In the genomic region with DNA sequence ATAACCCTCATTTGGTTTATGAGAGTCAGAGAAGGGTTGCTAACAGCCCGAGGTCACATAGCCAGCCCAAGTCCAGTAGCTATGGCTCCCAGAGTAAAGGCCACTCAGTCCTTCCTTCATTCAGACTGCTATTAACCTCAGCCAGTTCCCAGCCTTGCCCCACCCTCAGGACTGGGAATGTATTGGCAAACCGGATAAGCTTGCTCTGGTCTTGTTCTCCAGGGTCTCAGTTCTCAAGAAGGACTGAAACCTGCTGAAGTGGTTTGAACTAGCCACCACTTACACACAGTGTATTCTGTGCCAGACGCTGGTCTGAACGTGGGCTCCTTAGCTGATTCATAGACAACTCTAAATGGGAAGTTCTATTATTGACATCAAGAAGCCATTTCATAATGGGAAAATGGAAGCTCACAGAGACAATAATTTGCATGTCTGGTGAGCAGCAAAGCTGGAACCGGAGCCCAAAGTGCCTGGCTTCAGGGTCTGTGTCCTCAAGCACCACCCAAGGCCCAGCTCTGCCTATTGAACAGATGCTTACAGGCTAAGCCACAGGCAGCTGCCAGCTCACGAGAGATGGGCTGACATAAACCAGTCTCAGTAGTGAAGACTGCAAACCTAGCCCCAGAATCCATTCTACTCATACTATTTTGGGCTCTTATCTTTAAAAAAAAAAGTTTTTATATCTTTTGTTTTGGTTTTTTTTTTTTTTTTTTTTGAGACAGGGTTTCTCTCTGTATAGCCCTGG, we compare ENCODE assay signal across 19 mouse cellular contexts. TPM values are rescaled to one million over a fixed set of nuclear protein-coding genes. Genes with fewer than 3 reads are reported as not detected.
DNase-seq lines count a peak whose midpoint lies in the region; ATAC-seq and TF ChIP-seq lines count a peak whose summit lies in the region.
"Had no signal": no experiment of that assay in that cellular context is flagged by ENCODE, and none has a peak within 500 bp of the region (broad histone marks: within the 10 kb centered on the region; RNA-seq: fewer than 3 reads in every experiment).

No protein-coding gene starts in this region.

- DNase-seq in kidney, adult 9 months = peak; percentile 47
- peak; percentile 89 for DNase-seq in lung, postnatal 0 days (ENCODE audit: low spot score)
- no peak for DNase-seq in left cerebral cortex, adult 2 months (ENCODE audit: extremely low spot score in 1 of 2, low spot score in 2 of 2)
- no peak for DNase-seq in adrenal gland, adult (ENCODE audit: inconsistent age in 2 of 2, low spot score in 1 of 2)
- DNase-seq: adrenal gland, postnatal 10 days; cerebellum, adult 18-20 months; heart, adult 11 months; heart, postnatal 4 days; right cerebral cortex, postnatal 4 days; thymus, postnatal 14 days had no signal

- no peak overlapping the region for H3K4me3 ChIP-seq in kidney, embryonic 16.5 days (ENCODE audit: low read length)
- H3K4me3 ChIP-seq in intestine, embryonic 15.5 days (replicated peaks) = no peak overlapping the region
- H3K4me3 ChIP-seq in lung, postnatal 0 days (ENCODE audit: low read depth, low read length) = no peak overlapping the region
- no peak overlapping the region for H3K4me3 ChIP-seq in stomach, embryonic 15.5 days (replicated peaks)
- no peak overlapping the region for H3K4me3 ChIP-seq in left cerebral cortex, adult 2 months
- H3K4me3 ChIP-seq: embryonic facial prominence, embryonic 12.5 days; limb, embryonic 10.5 days; midbrain, embryonic 13.5 days; neural tube, embryonic 15.5 days had no signal

- H3K27ac ChIP-seq in kidney, embryonic 16.5 days (ENCODE audit: low read length) = no peak overlapping the region
- H3K27ac ChIP-seq in intestine, embryonic 15.5 days = peak overlapping the region; percentile 67; the same call in 1 of the 2 replicates
- peak overlapping the region; percentile 16; the same call in 1 of the 2 replicates for H3K27ac ChIP-seq in lung, postnatal 0 days (ENCODE audit: low read length)
- H3K27ac ChIP-seq in stomach, embryonic 15.5 days = 0 out of 2 replicates have a peak overlapping the region, but pooled peaks have one; percentile 23
- no peak overlapping the region for H3K27ac ChIP-seq in left cerebral cortex, adult 2 months
- H3K27ac ChIP-seq: embryonic facial prominence, embryonic 12.5 days; limb, embryonic 10.5 days; midbrain, embryonic 13.5 days; neural tube, embryonic 15.5 days had no signal

- intact Hi-C loops in left cerebral cortex, adult 2 months (cut with DNase I) = no loop called here

- 0 out of 2 replicates have a peak, but pooled peaks cover 3% of the 10 kb centered on the region for H3K9me3 ChIP-seq in kidney, embryonic 16.5 days (ENCODE audit: low read length)
- H3K9me3 ChIP-seq in intestine, embryonic 15.5 days = no peaks in the 10 kb centered on the region
- no peaks in the 10 kb centered on the region for H3K9me3 ChIP-seq in lung, postnatal 0 days (ENCODE audit: low read length)
- no peaks in the 10 kb centered on the region for H3K9me3 ChIP-seq in stomach, embryonic 15.5 days
- H3K9me3 ChIP-seq: embryonic facial prominence, embryonic 12.5 days; limb, embryonic 10.5 days; neural tube, embryonic 15.5 days had no signal

- H3K4me1 ChIP-seq in kidney, embryonic 16.5 days (ENCODE audit: insufficient read depth, low read length) = peaks cover 10% of the 10 kb centered on the region
- peaks cover 13% of the 10 kb centered on the region for H3K4me1 ChIP-seq in intestine, embryonic 15.5 days (replicated peaks)
- H3K4me1 ChIP-seq in lung, postnatal 0 days (ENCODE audit: insufficient read depth, low read depth, low read length) = peaks cover 10% of the 10 kb centered on the region; the same call in 1 of the 2 replicates
- H3K4me1 ChIP-seq in stomach, embryonic 15.5 days = no peaks in the 10 kb centered on the region

- peak; percentile 80 for TF ChIP-seq EP300 in lung, postnatal 0 days (IDR thresholded peaks at IDR 0.05)

- no peaks in the 10 kb centered on the region for H3K27me3 ChIP-seq in kidney, embryonic 16.5 days (ENCODE audit: insufficient read depth, low read length)
- H3K27me3 ChIP-seq in intestine, embryonic 15.5 days (replicated peaks) = no peaks in the 10 kb centered on the region
- no peaks in the 10 kb centered on the region for H3K27me3 ChIP-seq in lung, postnatal 0 days (replicated peaks; ENCODE audit: insufficient read depth, low read length)
- H3K27me3 ChIP-seq in stomach, embryonic 15.5 days (replicated peaks) = no peaks in the 10 kb centered on the region
- H3K27me3 ChIP-seq: embryonic facial prominence, embryonic 12.5 days; midbrain, embryonic 13.5 days; neural tube, embryonic 15.5 days had no signal

- TF ChIP-seq CTCF in lung, postnatal 0 days (IDR thresholded peaks at IDR 0.05) = no peak
- TF ChIP-seq CTCF in left cerebral cortex, adult 2 months (IDR thresholded peaks at IDR 0.05) = no peak

- H3K9ac ChIP-seq in kidney, embryonic 16.5 days (replicated peaks; ENCODE audit: low read length) = no peak overlapping the region
- H3K9ac ChIP-seq in intestine, embryonic 15.5 days = no peak overlapping the region
- H3K9ac ChIP-seq in lung, postnatal 0 days (replicated peaks; ENCODE audit: low read depth) = no peak overlapping the region
- H3K9ac ChIP-seq in stomach, embryonic 15.5 days = no peak overlapping the region
- H3K9ac ChIP-seq: embryonic facial prominence, embryonic 12.5 days; midbrain, embryonic 13.5 days; neural tube, embryonic 15.5 days had no signal

- H3K4me2 ChIP-seq in kidney, embryonic 16.5 days (replicated peaks; ENCODE audit: low read depth, low read length) = no peak overlapping the region
- H3K4me2 ChIP-seq in intestine, embryonic 15.5 days (replicated peaks) = no peak overlapping the region
- H3K4me2 ChIP-seq in lung, postnatal 0 days (replicated peaks; ENCODE audit: low read depth, low read length) = no peak overlapping the region
- H3K4me2 ChIP-seq in stomach, embryonic 15.5 days = no peak overlapping the region
- H3K4me2 ChIP-seq: embryonic facial prominence, embryonic 12.5 days; liver, embryonic 11.5 days; midbrain, embryonic 13.5 days; neural tube, embryonic 15.5 days had no signal

- no peaks in the 10 kb centered on the region for H3K36me3 ChIP-seq in kidney, embryonic 16.5 days (ENCODE audit: insufficient read depth, low read length)
- H3K36me3 ChIP-seq in intestine, embryonic 15.5 days = no peaks in the 10 kb centered on the region
- no peaks in the 10 kb centered on the region for H3K36me3 ChIP-seq in lung, postnatal 0 days (ENCODE audit: insufficient read depth, low read length)
- H3K36me3 ChIP-seq in stomach, embryonic 15.5 days = no peaks in the 10 kb centered on the region
- H3K36me3 ChIP-seq: embryonic facial prominence, embryonic 12.5 days; limb, embryonic 10.5 days; midbrain, embryonic 13.5 days; neural tube, embryonic 15.5 days had no signal

- 59% methylated on average over 6 of the region's 6 CpGs for WGBS in kidney, embryonic 16.5 days
- 56% methylated on average over 6 of the region's 6 CpGs for WGBS in intestine, embryonic 15.5 days
- 45% methylated on average over 6 of the region's 6 CpGs for WGBS in lung, postnatal 0 days
- WGBS in stomach, embryonic 15.5 days = 60% methylated on average over 6 of the region's 6 CpGs

- no peak for ATAC-seq in kidney, embryonic 16.5 days (ENCODE audit: low FRiP score, low TSS enrichment)
- peak; percentile 53 for ATAC-seq in intestine, embryonic 15.5 days
- ATAC-seq in lung, postnatal 0 days = peak; percentile 72
- peak; percentile 40; the same call in 1 of the 2 replicates for ATAC-seq in stomach, embryonic 15.5 days (ENCODE audit: insufficient read depth, low FRiP score, low read depth)
- ATAC-seq: hindbrain, embryonic 16.5 days; midbrain, embryonic 13.5 days had no signal

RNA-seq across cellular contexts. Expression of gene Gm10073, which starts 8.3 kb away (rescaled TPM):
- polyA plus RNA-seq in kidney, embryonic 16.5 days (2015; fragmentation: Nextera tagmentation; extraction: Ambion mirVana) = 11.3 and 21.2 TPM in 2 replicates
- 15.5 and 20.2 TPM in 2 replicates for polyA plus RNA-seq in intestine, embryonic 15.5 days (2015; fragmentation: Nextera tagmentation; extraction: Ambion mirVana)
- polyA plus RNA-seq in lung, postnatal 0 days (2015; fragmentation: Nextera tagmentation; extraction: Ambion mirVana) = 8.0 and 9.0 TPM in 2 replicates
- 11.0 and 48.1 TPM in 2 replicates for polyA plus RNA-seq in stomach, embryonic 15.5 days (2015; fragmentation: Nextera tagmentation; extraction: Ambion mirVana)
- total RNA-seq in left cerebral cortex, adult 2 months (2021) = 10 to 100 TPM; 76.6 to 90.7 TPM

RNA-seq across cellular contexts. Expression of gene Cdh1, which starts 21.6 kb away (rescaled TPM):
- polyA plus RNA-seq in kidney, embryonic 16.5 days (2015; fragmentation: Nextera tagmentation; extraction: Ambion mirVana) = 104 and 108 TPM in 2 replicates
- 152 and 158 TPM in 2 replicates for polyA plus RNA-seq in intestine, embryonic 15.5 days (2015; fragmentation: Nextera tagmentation; extraction: Ambion mirVana)
- 88.2 and 106 TPM in 2 replicates for polyA plus RNA-seq in lung, postnatal 0 days (2015; fragmentation: Nextera tagmentation; extraction: Ambion mirVana)
- 163 and 189 TPM in 2 replicates for polyA plus RNA-seq in stomach, embryonic 15.5 days (2015; fragmentation: Nextera tagmentation; extraction: Ambion mirVana)
- 1 to 10 TPM; 1.3 to 2.2 TPM for total RNA-seq in left cerebral cortex, adult 2 months (2021)

Comparison
In these comparisons a context has a peak if more than half of its experiments do, and no peak if none do; other contexts are left out.
1. DNase-seq: peak in kidney, adult 9 months (single experiment) and lung, postnatal 0 days (single experiment); none in left cerebral cortex, adult 2 months (0 of 2) and adrenal gland, adult (0 of 2).
2. H3K27ac ChIP-seq: peak in intestine, embryonic 15.5 days (single experiment), lung, postnatal 0 days (single experiment) and stomach, embryonic 15.5 days (single experiment); none in kidney, embryonic 16.5 days (single experiment) and left cerebral cortex, adult 2 months (single experiment).